Mouse (Mus musculus) small intestine, adult 2 months (tissue): ENCODE results near the gene 4930568D16Rik.

Experiments
- CTCF ChIP-seq: fragments of 200-500 bp; IDR thresholded peaks from 2 replicates; pipeline ENCODE4 v1.5.1; 2012; ENCODE audit warnings: low read depth, mild to moderate bottlenecking, control low read depth, inconsistent platforms, low read length, moderate library complexity, mixed read lengths; ENCODE audit not compliant: insufficient replicate concordance, insufficient read length; ENCODE audit errors: extremely low read depth
- POLR2A ChIP-seq: fragments of 200-500 bp; IDR thresholded peaks from 2 replicates; pipeline ENCODE4 v1.6.1; 2012; ENCODE audit warnings: low read depth, mild to moderate bottlenecking, control low read depth, inconsistent platforms, low read length, moderate library complexity

- no peak for TF ChIP-seq POLR2A
- no peak for TF ChIP-seq CTCF
Measured at GRCm38 (mm10) chr2:35412246-35412645, 44.7 kb upstream of the 4930568D16Rik start.
